Mouse (Mus musculus): ENCODE measurements at regions not wholly inside any gene's neighbourhood (a gene's known extent, or its start where the extent isn't known, plus 50 kb on each side); places are given as distances from the start of the nearest gene placed in this dataset.

DNA sequence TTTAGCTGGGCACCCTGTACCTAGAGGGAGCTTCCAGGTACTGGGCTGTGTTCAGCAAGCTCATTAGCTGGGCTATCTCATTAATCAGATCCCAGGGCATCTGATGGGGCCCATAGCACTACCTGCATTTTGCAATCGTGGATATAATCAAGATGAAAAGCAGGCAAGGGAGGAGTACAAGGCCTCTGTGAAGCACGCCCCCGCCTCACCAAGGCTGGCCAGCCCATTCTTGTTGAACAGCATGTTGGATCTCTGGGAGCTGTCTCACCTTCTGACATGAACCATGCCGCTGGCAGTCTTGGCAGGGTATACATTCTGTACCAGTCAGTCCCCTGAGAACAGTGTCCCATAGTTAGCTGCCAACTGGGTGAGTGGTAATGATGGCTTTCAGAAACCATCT is 122.3 kb upstream of the Irx3 start:
- no peak overlapping the region for H3K4me3 ChIP-seq (ENCODE audit: insufficient read depth, poor library complexity, severe bottlenecking)
- H3K27me3 ChIP-seq (ENCODE audit: control insufficient read depth, insufficient read depth, insufficient read length) = no peaks in the 10 kb centered on the region
- TF ChIP-seq USF1 (IDR thresholded peaks at IDR 0.05; ENCODE audit: low read depth) = no peak
- TF ChIP-seq FOSL1 (IDR thresholded peaks at IDR 0.05; ENCODE audit: insufficient read depth, low read length, poor library complexity, severe bottlenecking) = no peak
- TF ChIP-seq CTCF (IDR thresholded peaks at IDR 0.05; ENCODE audit: control insufficient read depth, insufficient read depth, insufficient read length) = no peak
- no peak for TF ChIP-seq MYOD1 (IDR thresholded peaks at IDR 0.05; ENCODE audit: control insufficient read depth, insufficient read length, low read depth)
- no peak for TF ChIP-seq MYOG (IDR thresholded peaks at IDR 0.05; ENCODE audit: control insufficient read depth, extremely low read depth, insufficient read length)
- TF ChIP-seq MAX (IDR thresholded peaks at IDR 0.05) = no peak
- TF ChIP-seq CEBPB (IDR thresholded peaks at IDR 0.05; ENCODE audit: low read depth) = no peak

GRCm38 (mm10) chr8:91922211-91922874 is 120.5 kb upstream of the Irx3 start:
- H3K27me3 ChIP-seq (ENCODE audit: control insufficient read depth, insufficient read depth, insufficient read length) = no peaks in the 10 kb centered on the region
- no peak overlapping the region for H3ac ChIP-seq (ENCODE audit: control insufficient read depth, insufficient read length, low read depth)
- no peak overlapping the region for H3K4me3 ChIP-seq (ENCODE audit: insufficient read depth, poor library complexity, severe bottlenecking)
- TF ChIP-seq MYOG (IDR thresholded peaks at IDR 0.05; ENCODE audit: control insufficient read depth, extremely low read depth, insufficient read length) = no peak
- TF ChIP-seq FOSL1 (IDR thresholded peaks at IDR 0.05; ENCODE audit: insufficient read depth, low read length, poor library complexity, severe bottlenecking) = no peak
- TF ChIP-seq MYOD1 (IDR thresholded peaks at IDR 0.05; ENCODE audit: control insufficient read depth, insufficient read length, low read depth) = no peak
- H3K79me3 ChIP-seq (ENCODE audit: low read depth) = no peaks in the 10 kb centered on the region
- H3K36me3 ChIP-seq (ENCODE audit: control insufficient read depth, insufficient read depth) = no peaks in the 10 kb centered on the region
- H3K79me2 ChIP-seq (ENCODE audit: control insufficient read depth, insufficient read depth) = no peaks in the 10 kb centered on the region

More for the DNA sequence above, 122.3 kb upstream of the Irx3 start:
- H3K79me3 ChIP-seq (ENCODE audit: low read depth) = no peaks in the 10 kb centered on the region
- no peaks in the 10 kb centered on the region for H3K36me3 ChIP-seq (ENCODE audit: control insufficient read depth, insufficient read depth)
- no peaks in the 10 kb centered on the region for H3K79me2 ChIP-seq (ENCODE audit: control insufficient read depth, insufficient read depth)
- no peak overlapping the region for H3ac ChIP-seq (ENCODE audit: control insufficient read depth, insufficient read length, low read depth)

GRCm38 (mm10) chr8:91917834-91918233 is 116.0 kb upstream of the Irx3 start:
- no peaks in the 10 kb centered on the region for H3K79me3 ChIP-seq (ENCODE audit: low read depth)

GRCm38 (mm10) chr8:91913971-91914370 is 112.1 kb upstream of the Irx3 start:
- no peaks in the 10 kb centered on the region for H3K36me3 ChIP-seq (ENCODE audit: control insufficient read depth, insufficient read depth)
- H3K4me3 ChIP-seq (ENCODE audit: insufficient read depth, poor library complexity, severe bottlenecking) = no peak overlapping the region
- no peak for TF ChIP-seq MYOG (IDR thresholded peaks at IDR 0.05; ENCODE audit: control insufficient read depth, extremely low read depth, insufficient read length)
- no peak for TF ChIP-seq CEBPB (IDR thresholded peaks at IDR 0.05; ENCODE audit: low read depth)
- no peak for TF ChIP-seq CTCF (IDR thresholded peaks at IDR 0.05; ENCODE audit: control insufficient read depth, insufficient read depth, insufficient read length)
- no peak for TF ChIP-seq MYOD1 (IDR thresholded peaks at IDR 0.05; ENCODE audit: control insufficient read depth, insufficient read length, low read depth)
- TF ChIP-seq FOSL1 (IDR thresholded peaks at IDR 0.05; ENCODE audit: insufficient read depth, low read length, poor library complexity, severe bottlenecking) = no peak
- TF ChIP-seq MAX (IDR thresholded peaks at IDR 0.05) = no peak
- TF ChIP-seq USF1 (IDR thresholded peaks at IDR 0.05; ENCODE audit: low read depth) = no peak
- no peaks in the 10 kb centered on the region for H3K27me3 ChIP-seq (ENCODE audit: control insufficient read depth, insufficient read depth, insufficient read length)
- H3K79me2 ChIP-seq (ENCODE audit: control insufficient read depth, insufficient read depth) = no peaks in the 10 kb centered on the region
- H3ac ChIP-seq (ENCODE audit: control insufficient read depth, insufficient read length, low read depth) = no peak overlapping the region
- H3K79me3 ChIP-seq (ENCODE audit: low read depth) = no peaks in the 10 kb centered on the region

More at GRCm38 (mm10) chr8:91917834-91918233, 116.0 kb upstream of the Irx3 start:
- H3K4me3 ChIP-seq (ENCODE audit: insufficient read depth, poor library complexity, severe bottlenecking) = no peak overlapping the region
- no peaks in the 10 kb centered on the region for H3K27me3 ChIP-seq (ENCODE audit: control insufficient read depth, insufficient read depth, insufficient read length)
- no peaks in the 10 kb centered on the region for H3K36me3 ChIP-seq (ENCODE audit: control insufficient read depth, insufficient read depth)
- no peaks in the 10 kb centered on the region for H3K79me2 ChIP-seq (ENCODE audit: control insufficient read depth, insufficient read depth)
- no peak overlapping the region for H3ac ChIP-seq (ENCODE audit: control insufficient read depth, insufficient read length, low read depth)
- no peak for TF ChIP-seq CTCF (IDR thresholded peaks at IDR 0.05; ENCODE audit: control insufficient read depth, insufficient read depth, insufficient read length)
- no peak for TF ChIP-seq CEBPB (IDR thresholded peaks at IDR 0.05; ENCODE audit: low read depth)
- no peak for TF ChIP-seq MYOD1 (IDR thresholded peaks at IDR 0.05; ENCODE audit: control insufficient read depth, insufficient read length, low read depth)
- TF ChIP-seq MYOG (IDR thresholded peaks at IDR 0.05; ENCODE audit: control insufficient read depth, extremely low read depth, insufficient read length) = no peak

- no peaks in the 10 kb centered on the region for H3K79me2 ChIP-seq (ENCODE audit: control insufficient read depth, insufficient read depth)
- TF ChIP-seq CTCF (IDR thresholded peaks at IDR 0.05; ENCODE audit: control insufficient read depth, insufficient read depth, insufficient read length) (no peak), FOSL1 (IDR thresholded peaks at IDR 0.05; ENCODE audit: insufficient read depth, low read length, poor library complexity, severe bottlenecking) (no peak), MYOD1 (IDR thresholded peaks at IDR 0.05; ENCODE audit: control insufficient read depth, insufficient read length, low read depth) (no peak), USF1 (IDR thresholded peaks at IDR 0.05; ENCODE audit: low read depth) (no peak), MAX (IDR thresholded peaks at IDR 0.05) (no peak), CEBPB (IDR thresholded peaks at IDR 0.05; ENCODE audit: low read depth) (no peak), MYOG (IDR thresholded peaks at IDR 0.05; ENCODE audit: control insufficient read depth, extremely low read depth, insufficient read length) (no peak)
- no peaks in the 10 kb centered on the region for H3K36me3 ChIP-seq (ENCODE audit: control insufficient read depth, insufficient read depth)
- H3K4me3 ChIP-seq (ENCODE audit: insufficient read depth, poor library complexity, severe bottlenecking) = no peak overlapping the region
- H3K79me3 ChIP-seq (ENCODE audit: low read depth) = no peaks in the 10 kb centered on the region
- H3K27me3 ChIP-seq (ENCODE audit: control insufficient read depth, insufficient read depth, insufficient read length) = no peaks in the 10 kb centered on the region
- H3ac ChIP-seq (ENCODE audit: control insufficient read depth, insufficient read length, low read depth) = no peak overlapping the region
These were observed 111.3 kb upstream of the Irx3 start for GRCm38 (mm10) chr8:91913121-91913520.

Measured in C2C12 (cell line).